Mouse (Mus musculus): ENCODE results near the gene Cdkal1. TPM values are rescaled to one million over a fixed set of nuclear protein-coding genes. Genes with fewer than 3 reads are reported as not detected.

The Cdkal1 gene
- polyA plus RNA-seq, 1 experiment from 2014 or later = 15.1 TPM

DNA sequence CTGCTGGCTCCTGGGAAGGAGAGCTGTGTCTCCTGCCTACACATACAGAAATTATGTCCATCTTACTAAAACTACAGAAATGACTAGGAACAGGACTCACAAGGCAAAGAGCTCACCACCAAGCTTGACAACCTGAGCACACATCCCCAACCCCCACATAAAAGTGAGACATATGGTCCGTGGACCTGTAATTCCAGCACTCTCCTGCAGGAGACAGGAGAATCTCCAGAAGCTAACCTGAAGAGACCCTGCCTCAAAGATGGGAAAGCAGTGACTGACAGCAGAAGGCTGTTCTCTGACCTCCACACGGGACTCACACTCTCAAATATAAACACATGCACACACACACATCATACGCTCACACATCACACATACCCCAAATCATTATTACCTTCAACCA lies 36.3 kb downstream of the Cdkal1 start:
- no peak for ATAC-seq
- peak; percentile 15 for TF ChIP-seq CTCF (IDR thresholded peaks at IDR 0.05)
- DNase-seq (ENCODE audit: low read depth, low spot score) = no peak
- in situ Hi-C loops (cut with MboI; ENCODE audit: low pct_unique_long_range_greater_than_20kb) = no loop called here
- CTCF ChIA-PET = no interaction called here
- H3K27me3 ChIP-seq = no peaks in the 10 kb centered on the region
- POLR2A ChIA-PET = no interaction called here

- no peak for ATAC-seq
- ChIA-PET CTCF (no interaction called here), POLR2A (no interaction called here)
- no peak for TF ChIP-seq CTCF (IDR thresholded peaks at IDR 0.05)
- no peak for DNase-seq (ENCODE audit: low read depth, low spot score)
- H3K27me3 ChIP-seq = no peaks in the 10 kb centered on the region
- in situ Hi-C loops (cut with MboI; ENCODE audit: low pct_unique_long_range_greater_than_20kb) = no loop called here
Measured at GRCm38 (mm10) chr13:29818314-29818713, 37.2 kb downstream of the Cdkal1 start.

DNA sequence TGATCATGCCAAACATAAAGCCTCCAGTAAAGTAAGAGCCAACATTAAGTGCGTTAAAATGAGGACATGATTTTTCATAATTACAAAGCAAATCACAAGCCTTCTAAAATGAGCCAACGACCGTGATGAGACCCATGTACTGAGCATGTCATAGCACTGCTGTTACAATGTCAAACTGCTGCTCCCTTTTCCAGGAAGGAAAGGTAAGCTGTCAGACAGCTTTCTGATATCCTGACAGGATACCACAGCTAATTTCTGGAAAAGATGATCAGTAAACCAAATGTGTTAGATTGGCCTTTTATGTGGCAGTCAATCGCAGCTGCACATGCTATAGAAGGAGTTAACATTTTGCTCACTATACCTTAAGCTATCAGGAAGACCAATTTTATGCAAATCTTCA lies 44.7 kb downstream of the Cdkal1 start:
- no peak for TF ChIP-seq CTCF (IDR thresholded peaks at IDR 0.05)
- in situ Hi-C loops (cut with MboI; ENCODE audit: low pct_unique_long_range_greater_than_20kb) = no loop called here
- CTCF ChIA-PET = no interaction called here

GRCm38 (mm10) chr13:29808383-29808782 lies 47.1 kb downstream of the Cdkal1 start:
- POLR2A ChIA-PET = no interaction called here
- in situ Hi-C loops (cut with MboI; ENCODE audit: low pct_unique_long_range_greater_than_20kb) = no loop called here
- DNase-seq (ENCODE audit: low read depth, low spot score) (no peak), ATAC-seq (no peak)
- TF ChIP-seq CTCF (IDR thresholded peaks at IDR 0.05) = no peak
- no peaks in the 10 kb centered on the region for H3K27me3 ChIP-seq
- CTCF ChIA-PET = no interaction called here

More for the DNA sequence above, 44.7 kb downstream of the Cdkal1 start:
- H3K27me3 ChIP-seq = no peaks in the 10 kb centered on the region
- POLR2A ChIA-PET = no interaction called here
- DNase-seq (ENCODE audit: low read depth, low spot score) (no peak), ATAC-seq (no peak)

DNA sequence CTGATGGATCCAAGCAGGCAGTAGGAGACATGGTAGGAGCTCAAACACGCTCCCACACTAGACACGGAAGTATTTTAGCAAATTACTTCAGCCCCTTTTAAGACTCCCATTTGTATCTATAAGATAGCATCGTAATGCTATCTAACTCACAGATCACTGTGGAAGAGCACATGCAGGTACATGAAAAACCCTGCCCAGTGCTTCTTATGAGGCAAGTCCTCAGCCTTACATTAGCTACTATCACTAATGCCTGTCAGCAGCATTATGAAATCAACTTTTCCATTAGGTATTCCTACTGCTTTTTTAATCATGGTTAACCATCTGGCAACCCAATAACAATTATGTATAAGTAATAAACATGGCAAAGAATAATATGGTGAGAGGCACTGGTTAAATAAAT lies 47.5 kb downstream of the Cdkal1 start:
- ChIA-PET POLR2A (no interaction called here), CTCF (no interaction called here)
- no peak for TF ChIP-seq CTCF (IDR thresholded peaks at IDR 0.05)
- ATAC-seq = no peak
- no peaks in the 10 kb centered on the region for H3K27me3 ChIP-seq
- in situ Hi-C loops (cut with MboI; ENCODE audit: low pct_unique_long_range_greater_than_20kb) = no loop called here
- DNase-seq (ENCODE audit: low read depth, low spot score) = no peak

GRCm38 (mm10) chr13:29806871-29807270 lies 48.6 kb downstream of the Cdkal1 start:
- CTCF ChIA-PET = no interaction called here
- POLR2A ChIA-PET = no interaction called here
- no peaks in the 10 kb centered on the region for H3K27me3 ChIP-seq
- no peak for DNase-seq (ENCODE audit: low read depth, low spot score)
- no peak for TF ChIP-seq CTCF (IDR thresholded peaks at IDR 0.05)
- ATAC-seq = no peak
- in situ Hi-C loops (cut with MboI; ENCODE audit: low pct_unique_long_range_greater_than_20kb) = no loop called here

DNA sequence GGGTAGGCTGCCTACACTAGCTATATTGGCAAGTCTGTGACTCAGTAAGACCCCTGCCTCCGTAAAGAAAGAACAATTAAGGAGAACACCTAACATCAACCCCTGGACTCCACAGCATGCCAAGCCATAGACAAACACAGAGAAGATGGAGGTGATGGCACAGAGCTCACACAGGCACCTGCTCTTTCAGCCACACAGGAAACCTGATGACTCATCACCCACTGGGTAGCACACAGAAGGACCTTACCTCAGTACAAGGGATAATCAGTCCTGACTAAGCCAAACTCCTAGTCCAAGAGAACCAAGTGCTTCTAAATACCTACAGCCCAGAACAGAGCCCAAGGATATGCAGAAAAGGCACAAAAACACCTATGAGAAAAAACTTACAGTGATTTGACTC lies 50.2 kb downstream of the Cdkal1 start:
- no peaks in the 10 kb centered on the region for H3K27me3 ChIP-seq
- TF ChIP-seq CTCF (IDR thresholded peaks at IDR 0.05) = no peak
- ChIA-PET CTCF (interaction anchor here (1.1 kb wide), 1 partner anchor 9 kb away, joined by 3 read pairs; no protein-coding TSS in a partner anchor), POLR2A (no interaction called here)
- no peak for ATAC-seq
- in situ Hi-C loops (cut with MboI; ENCODE audit: low pct_unique_long_range_greater_than_20kb) = no loop called here
- no peak for DNase-seq (ENCODE audit: low read depth, low spot score)

DNA sequence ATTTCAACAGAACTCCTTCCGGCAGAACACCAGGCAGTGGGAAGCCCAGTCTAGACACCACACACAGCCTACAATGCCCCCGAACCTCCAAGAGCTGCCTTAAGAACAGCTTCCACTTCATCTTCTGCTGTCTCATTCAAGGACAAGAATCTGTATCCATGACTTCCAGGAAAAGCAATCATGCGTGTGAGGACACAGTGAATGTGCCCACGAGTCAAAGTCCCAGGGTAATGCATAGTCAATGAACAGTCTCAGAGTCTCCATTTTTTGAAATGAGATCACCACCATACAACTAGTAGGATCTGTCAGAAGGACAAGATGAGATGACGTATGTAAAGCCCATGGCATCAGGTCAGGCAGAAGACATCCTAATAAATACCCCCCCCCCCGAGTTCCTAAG lies 51.4 kb downstream of the Cdkal1 start:
- ATAC-seq (no peak), DNase-seq (ENCODE audit: low read depth, low spot score) (no peak)
- TF ChIP-seq CTCF (IDR thresholded peaks at IDR 0.05) = no peak
- in situ Hi-C loops (cut with MboI; ENCODE audit: low pct_unique_long_range_greater_than_20kb) = no loop called here
- no peaks in the 10 kb centered on the region for H3K27me3 ChIP-seq
- ChIA-PET CTCF (interaction anchor here (0.7 kb wide), 1 partner anchor 10 kb away, joined by 3 read pairs; no protein-coding TSS in a partner anchor), POLR2A (no interaction called here)

DNA sequence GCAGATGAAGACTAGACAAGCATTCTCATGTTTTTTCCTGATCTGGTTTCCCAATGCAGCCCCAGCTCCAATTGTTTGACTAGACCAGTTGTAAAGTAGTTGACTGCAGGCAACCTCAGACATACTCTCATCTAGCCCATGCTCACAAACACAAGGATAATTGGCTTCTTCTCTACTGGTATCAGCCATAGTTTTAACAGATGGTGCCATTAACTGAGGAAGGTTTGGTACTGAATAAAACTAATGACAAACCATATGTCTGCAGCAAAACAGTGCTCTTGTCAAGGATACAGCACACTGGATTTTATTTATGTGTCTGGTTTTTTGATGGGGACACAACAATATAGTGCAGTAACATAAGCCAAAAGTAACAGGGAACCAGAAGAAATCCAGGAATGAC lies 52.8 kb downstream of the Cdkal1 start:
- no peaks in the 10 kb centered on the region for H3K27me3 ChIP-seq
- TF ChIP-seq CTCF (IDR thresholded peaks at IDR 0.05) = no peak
- ChIA-PET CTCF (no interaction called here), POLR2A (no interaction called here)
- in situ Hi-C loops (cut with MboI; ENCODE audit: low pct_unique_long_range_greater_than_20kb) = no loop called here
- ATAC-seq (no peak), DNase-seq (ENCODE audit: low read depth, low spot score) (no peak)

DNA sequence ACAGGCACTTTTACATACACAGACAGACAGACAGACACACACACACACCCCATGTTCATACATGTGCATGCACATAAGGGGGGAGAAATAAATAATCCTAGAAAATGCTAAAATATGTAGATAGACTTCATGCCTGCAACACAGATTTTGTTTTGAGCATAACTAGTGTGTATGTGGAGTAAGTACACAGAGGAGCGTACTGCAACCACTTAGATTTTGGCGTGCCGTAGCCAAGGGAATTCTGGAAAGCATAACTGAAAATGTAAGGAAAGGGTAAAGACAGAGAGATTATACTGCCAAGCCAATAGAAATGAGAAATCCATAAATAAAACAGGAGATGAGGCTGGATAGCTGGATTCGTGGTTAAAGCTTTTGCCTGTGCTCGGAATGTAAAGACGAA lies 55.4 kb downstream of the Cdkal1 start:
- POLR2A ChIA-PET = no interaction called here
- CTCF ChIA-PET = no interaction called here
- TF ChIP-seq CTCF (IDR thresholded peaks at IDR 0.05) = no peak
- in situ Hi-C loops (cut with MboI; ENCODE audit: low pct_unique_long_range_greater_than_20kb) = no loop called here
- ATAC-seq (no peak), DNase-seq (ENCODE audit: low read depth, low spot score) (no peak)
- H3K27me3 ChIP-seq = no peaks in the 10 kb centered on the region

GRCm38 (mm10) chr13:29792112-29792511 lies 63.4 kb downstream of the Cdkal1 start:
- H3K27me3 ChIP-seq = no peaks in the 10 kb centered on the region
- in situ Hi-C loops (cut with MboI; ENCODE audit: low pct_unique_long_range_greater_than_20kb) = no loop called here
- ATAC-seq (no peak), DNase-seq (ENCODE audit: low read depth, low spot score) (no peak)
- TF ChIP-seq CTCF (IDR thresholded peaks at IDR 0.05) = no peak
- ChIA-PET CTCF (interaction anchor here (0.8 kb wide), 1 partner anchor 22 kb away, joined by 3 read pairs; no protein-coding TSS in a partner anchor), POLR2A (interaction anchor here (0.8 kb wide), 1 partner anchor 109 kb away, joined by 3 read pairs; no protein-coding TSS in a partner anchor)

- CTCF ChIA-PET = interaction anchor here (1.5 kb wide), 1 partner anchor 9 kb away, joined by 4 read pairs; no protein-coding TSS in a partner anchor
- DNase-seq (ENCODE audit: low read depth, low spot score) (no peak), ATAC-seq (no peak)
- in situ Hi-C loops (cut with MboI; ENCODE audit: low pct_unique_long_range_greater_than_20kb) = no loop called here
- POLR2A ChIA-PET = no interaction called here
- TF ChIP-seq CTCF (IDR thresholded peaks at IDR 0.05) = no peak
- H3K27me3 ChIP-seq = no peaks in the 10 kb centered on the region
Measured at GRCm38 (mm10) chr13:29791439-29791838, 64.0 kb downstream of the Cdkal1 start.
